Mouse (Mus musculus) embryonic facial prominence, embryonic 14.5 days (tissue): ENCODE measurements around the gene Tnfaip2. TPM values are rescaled to one million over a fixed set of nuclear protein-coding genes. Genes with fewer than 3 reads are reported as not detected.

Source experiments
- ATAC-seq: fragments of 200-750 bp; cut with Nextera tagmentation; 2 replicates; pipeline ENCODE4 v1.8.0; 2017; ENCODE audit warnings: low read depth, moderate number of reproducible peaks, moderate TSS enrichment
- DNase-seq: peaks from one replicate; pipeline ENCODE4 v3.0.0-alpha.2; 2015; ENCODE audit warnings: low spot score
- H3K27ac ChIP-seq: fragments of 300-500 bp; sonication (generic); replicated peaks from 2 replicates; pipeline ENCODE4 v1.5.1; 2014; ENCODE audit warnings: low read depth, mild to moderate bottlenecking, low read length, moderate library complexity
- H3K27me3 ChIP-seq: fragments of 300-500 bp; sonication (generic); replicated peaks from 2 replicates; pipeline ENCODE4 v1.6.1; 2014; ENCODE audit warnings: low read length; ENCODE audit not compliant: control insufficient read depth, insufficient read depth
- H3K36me3 ChIP-seq: fragments of 300-500 bp; sonication (generic); 2 replicates; pipeline ENCODE4 v1.6.1; 2014; ENCODE audit warnings: low read length, mixed read lengths; ENCODE audit not compliant: control insufficient read depth, insufficient read depth
- H3K4me1 ChIP-seq: fragments of 300-500 bp; sonication (generic); 2 replicates; pipeline ENCODE4 v1.6.1; 2014; ENCODE audit warnings: antibody characterized with exemption, low read length; ENCODE audit not compliant: control insufficient read depth, insufficient read depth
- H3K4me2 ChIP-seq: fragments of 300-500 bp; sonication (generic); 2 replicates; pipeline ENCODE4 v1.6.1; 2014; ENCODE audit warnings: low read depth, mild to moderate bottlenecking, low read length, moderate library complexity, mixed read lengths
- H3K4me3 ChIP-seq: fragments of 300-500 bp; sonication (generic); 2 replicates; pipeline ENCODE4 v1.5.1; 2014; ENCODE audit warnings: low read depth, mild to moderate bottlenecking, low read length
- H3K9ac ChIP-seq: fragments of 300-500 bp; sonication (generic); 2 replicates; pipeline ENCODE4 v1.6.1; 2014; ENCODE audit warnings: low read depth, mild to moderate bottlenecking, low read length, moderate library complexity, mixed read lengths
- H3K9me3 ChIP-seq: fragments of 300-500 bp; sonication (generic); 2 replicates; pipeline ENCODE4 v1.6.1; 2016; ENCODE audit warnings: low read length; ENCODE audit not compliant: control insufficient read depth
- WGBS: fragments of 180-500 bp; shearing (Covaris S2); extraction: QIAGEN DNeasy Blood & Tissue Kit; methylation state at CpG from one replicate; pipeline ENCODE4 v1.1.7; 2014; 5-methylcytosine and 5-hydroxymethylcytosine counted together
- polyA plus RNA-seq: library from polyadenylated mRNA; unstranded; fragments of >200 nt; fragmentation: Nextera tagmentation; extraction: Ambion mirVana; gene quantifications from 2 replicates; pipeline ENCODE4 v1.2.1, GENCODE M21; 2014

The Tnfaip2 gene
- polyA plus RNA-seq, 1 experiment from 2014 or later: 11.7 TPM

GRCm38 (mm10) chr12:111474384-111474783 is 32.1 kb downstream of the Tnfaip2 start:
- ATAC-seq: no peak
- DNase-seq: no peak
- 95% methylated on average over 3 of the region's 3 CpGs for WGBS

GRCm38 (mm10) chr12:111474893-111475643 is 32.8 kb downstream of the Tnfaip2 start:
- no peak overlapping the region for H3K4me3 ChIP-seq
- H3K4me1 ChIP-seq: peaks cover 13% of the 10 kb centered on the region
- DNase-seq (peak; percentile 91), ATAC-seq (peak; percentile 77)
- H3K27ac ChIP-seq: peak overlapping the region; percentile 52
- no peaks in the 10 kb centered on the region for H3K36me3 ChIP-seq
- H3K4me2 ChIP-seq: no peak overlapping the region
- no peaks in the 10 kb centered on the region for H3K9me3 ChIP-seq
- 44% methylated on average over 8 of the region's 8 CpGs for WGBS
- H3K9ac ChIP-seq: no peak overlapping the region
- no peaks in the 10 kb centered on the region for H3K27me3 ChIP-seq

More at GRCm38 (mm10) chr12:111474384-111474783, 32.1 kb downstream of the Tnfaip2 start:
- H3K27me3 ChIP-seq: no peaks in the 10 kb centered on the region
- no peak overlapping the region for H3K27ac ChIP-seq
- no peak overlapping the region for H3K4me2 ChIP-seq
- peaks cover 13% of the 10 kb centered on the region for H3K4me1 ChIP-seq
- H3K9ac ChIP-seq: no peak overlapping the region
- H3K4me3 ChIP-seq: no peak overlapping the region
- H3K9me3 ChIP-seq: no peaks in the 10 kb centered on the region
- H3K36me3 ChIP-seq: no peaks in the 10 kb centered on the region

- peak; percentile 57 for DNase-seq
- H3K9me3 ChIP-seq: no peaks in the 10 kb centered on the region
- H3K4me1 ChIP-seq: peaks cover 13% of the 10 kb centered on the region
- no peak overlapping the region for H3K4me2 ChIP-seq
- H3K27me3 ChIP-seq: peaks cover under 1% of the 10 kb centered on the region; the same call in 1 of the 2 replicates
- H3K36me3 ChIP-seq: no peaks in the 10 kb centered on the region
- ATAC-seq: peak; percentile 57; the same call in 1 of the 2 replicates
- H3K4me3 ChIP-seq: no peak overlapping the region
- 36% methylated on average over 5 of the region's 5 CpGs for WGBS
- H3K9ac ChIP-seq: no peak overlapping the region
- no peak overlapping the region for H3K27ac ChIP-seq
Measured at GRCm38 (mm10) chr12:111478924-111479323, 36.7 kb downstream of the Tnfaip2 start.

- ATAC-seq (no peak), DNase-seq (no peak)
- Histone ChIP-seq H3K27me3 (peaks cover 10% of the 10 kb centered on the region), H3K4me2 (no peak overlapping the region), H3K9me3 (no peaks in the 10 kb centered on the region), H3K36me3 (no peaks in the 10 kb centered on the region), H3K27ac (no peak overlapping the region), H3K4me3 (no peak overlapping the region), H3K9ac (no peak overlapping the region), H3K4me1 (peaks cover 7% of the 10 kb centered on the region)
- 58% methylated on average over 2 of the region's 2 CpGs for WGBS
Measured at GRCm38 (mm10) chr12:111479917-111480316, 37.6 kb downstream of the Tnfaip2 start.

- Histone ChIP-seq H3K4me1 (peaks cover 19% of the 10 kb centered on the region; the same call in 1 of the 2 replicates), H3K27ac (peak overlapping the region; percentile 49), H3K9me3 (no peaks in the 10 kb centered on the region), H3K36me3 (no peaks in the 10 kb centered on the region), H3K4me3 (peak overlapping the region; percentile 52), H3K4me2 (peak overlapping the region; percentile 94), H3K27me3 (peaks cover 23% of the 10 kb centered on the region), H3K9ac (peak overlapping the region; percentile 65)
- ATAC-seq (no peak), DNase-seq (no peak)
- WGBS: 0% methylated on average over 20 of the region's 63 CpGs
Measured at GRCm38 (mm10) chr12:111485046-111485651, 42.9 kb downstream of the Tnfaip2 start.

DNA sequence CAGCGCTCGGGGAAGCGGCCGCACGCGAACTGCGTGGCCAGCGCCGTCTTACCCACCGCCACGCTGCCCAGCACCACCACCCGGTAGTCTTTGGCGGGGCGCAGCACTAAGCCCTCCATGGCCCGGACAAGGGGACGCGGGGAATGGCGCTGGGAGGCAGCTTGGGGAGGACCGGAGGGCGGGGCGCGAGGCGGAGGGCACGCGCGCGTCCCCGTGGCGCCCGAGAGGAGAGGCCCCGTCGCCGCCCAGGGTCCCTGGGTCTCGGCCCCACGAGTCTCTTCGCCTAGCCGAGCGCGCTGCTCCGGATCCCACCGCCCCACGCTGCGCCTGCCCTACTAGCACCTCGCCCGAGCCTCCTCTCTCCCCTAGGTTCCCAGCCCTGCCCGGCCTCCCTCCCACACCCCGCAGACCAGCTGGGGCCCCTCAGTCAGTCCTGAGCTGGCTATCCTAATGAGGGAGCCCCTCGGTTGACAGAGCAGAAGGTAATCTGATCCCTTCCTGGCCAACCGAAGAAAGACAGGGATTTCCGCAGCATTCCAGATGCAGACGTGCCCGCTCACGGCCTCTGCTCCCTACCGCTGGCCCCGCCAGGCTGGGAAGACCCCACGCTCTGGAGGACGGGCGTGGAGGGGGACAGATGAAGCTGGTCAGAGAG is 43.5 kb downstream of the Tnfaip2 start, which contains the start of gene Gm266:
Gene Gm266, minus strand, starts transcription at position 172 of the 655 bp plus-strand sequence.
- DNase-seq (peak; percentile 88), ATAC-seq (peak; percentile 89)
- Histone ChIP-seq H3K9ac (peak within 1 kb of the TSS; percentile 65), H3K4me1 (peaks cover 19% of the 10 kb centered on the region; the same call in 1 of the 2 replicates), H3K9me3 (no peaks in the 10 kb centered on the region), H3K27ac (peak within 1 kb of the TSS; percentile 49), H3K4me2 (peak within 1 kb of the TSS; percentile 94), H3K36me3 (no peaks in the 10 kb centered on the region), H3K4me3 (peak within 1 kb of the TSS; percentile 52), H3K27me3 (peaks cover 23% of the 10 kb centered on the region)
- WGBS: under 1% methylated on average over 19 of the region's 58 CpGs

GRCm38 (mm10) chr12:111486455-111486854 is 44.2 kb downstream of the Tnfaip2 start:
- H3K27me3 ChIP-seq: peaks cover 23% of the 10 kb centered on the region

DNA sequence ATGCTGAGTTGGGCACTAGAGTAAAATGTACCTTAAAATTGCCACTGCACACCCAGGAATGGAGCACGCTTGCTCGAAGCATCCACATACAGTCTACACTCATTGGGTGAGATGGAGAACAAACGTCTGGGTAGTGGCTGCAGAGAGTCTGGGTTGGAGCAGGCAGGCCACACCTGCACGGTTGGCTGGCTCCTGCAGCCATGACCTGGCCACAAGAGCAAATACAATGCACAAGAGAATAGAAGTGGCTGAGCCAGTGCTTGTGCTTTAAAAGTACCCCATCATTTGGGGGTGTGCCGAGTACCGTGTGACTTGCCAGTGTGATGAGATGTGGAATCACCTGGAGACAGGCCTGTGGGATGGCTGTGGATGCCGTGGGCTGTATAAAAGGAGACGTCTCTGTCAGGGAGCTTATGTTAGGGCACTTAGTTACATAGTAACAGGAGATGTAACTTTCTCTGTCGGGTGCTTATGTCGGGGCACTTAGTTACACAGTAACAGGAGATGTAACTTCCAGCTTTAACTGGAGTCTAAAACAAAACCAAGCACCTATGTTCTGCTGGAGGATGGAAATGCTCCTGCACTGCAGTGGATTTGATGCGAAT is 47.1 kb downstream of the Tnfaip2 start:
- peaks cover 19% of the 10 kb centered on the region for H3K27me3 ChIP-seq
- no peak overlapping the region for H3K4me2 ChIP-seq
- ATAC-seq (no peak), DNase-seq (no peak)
- no peak overlapping the region for H3K4me3 ChIP-seq
- H3K27ac ChIP-seq: no peak overlapping the region
- no peaks in the 10 kb centered on the region for H3K36me3 ChIP-seq
- H3K9me3 ChIP-seq: peaks cover 5% of the 10 kb centered on the region; the same call in 1 of the 2 replicates
- H3K9ac ChIP-seq: no peak overlapping the region
- peaks cover 19% of the 10 kb centered on the region; the same call in 1 of the 2 replicates for H3K4me1 ChIP-seq
- 68% methylated on average over 11 of the region's 11 CpGs for WGBS

More at GRCm38 (mm10) chr12:111486455-111486854, 44.2 kb downstream of the Tnfaip2 start:
- H3K36me3 ChIP-seq: no peaks in the 10 kb centered on the region
- peak overlapping the region; percentile 94 for H3K4me2 ChIP-seq
- 4% methylated on average over 12 of the region's 12 CpGs for WGBS
- peak overlapping the region; percentile 52 for H3K4me3 ChIP-seq
- peak; percentile 48 for DNase-seq
- H3K9ac ChIP-seq: no peak overlapping the region; the same call in 1 of the 2 replicates
- no peaks in the 10 kb centered on the region for H3K9me3 ChIP-seq
- ATAC-seq: peak; percentile 15; the same call in 1 of the 2 replicates
- peak overlapping the region; percentile 49; the same call in 1 of the 2 replicates for H3K27ac ChIP-seq
- peaks cover 19% of the 10 kb centered on the region; the same call in 1 of the 2 replicates for H3K4me1 ChIP-seq
